Mouse (Mus musculus) left cerebral cortex, postnatal 10 days (tissue): ENCODE measurements around the gene Gm20388. TPM values are rescaled to one million over a fixed set of nuclear protein-coding genes. Genes with fewer than 3 reads are reported as not detected.

Experiments used
- DNase-seq, 2 experiments: peaks; one replicate each; pipeline ENCODE4 v3.0.0; 2021 to 2022; ENCODE audit warnings: low spot score in 2 of 2, mixed read lengths in 1 of 2; ENCODE audit errors: extremely low spot score in 1 of 2
- intact Hi-C: fragments of 180-260 bp; cut with DNase I; formaldehyde crosslinking; loops from one replicate; pipeline ENCODE4 v1.15.1; 2025
- total RNA-seq, 2 experiments: library from RNA; stranded (reverse); gene quantifications; 2 replicates each; pipeline ENCODE4 v1.2.3; 2021

Gm20388 gene
- total RNA-seq, 2 experiments from 2014 or later: 4.4 to 9.0 TPM

DNA sequence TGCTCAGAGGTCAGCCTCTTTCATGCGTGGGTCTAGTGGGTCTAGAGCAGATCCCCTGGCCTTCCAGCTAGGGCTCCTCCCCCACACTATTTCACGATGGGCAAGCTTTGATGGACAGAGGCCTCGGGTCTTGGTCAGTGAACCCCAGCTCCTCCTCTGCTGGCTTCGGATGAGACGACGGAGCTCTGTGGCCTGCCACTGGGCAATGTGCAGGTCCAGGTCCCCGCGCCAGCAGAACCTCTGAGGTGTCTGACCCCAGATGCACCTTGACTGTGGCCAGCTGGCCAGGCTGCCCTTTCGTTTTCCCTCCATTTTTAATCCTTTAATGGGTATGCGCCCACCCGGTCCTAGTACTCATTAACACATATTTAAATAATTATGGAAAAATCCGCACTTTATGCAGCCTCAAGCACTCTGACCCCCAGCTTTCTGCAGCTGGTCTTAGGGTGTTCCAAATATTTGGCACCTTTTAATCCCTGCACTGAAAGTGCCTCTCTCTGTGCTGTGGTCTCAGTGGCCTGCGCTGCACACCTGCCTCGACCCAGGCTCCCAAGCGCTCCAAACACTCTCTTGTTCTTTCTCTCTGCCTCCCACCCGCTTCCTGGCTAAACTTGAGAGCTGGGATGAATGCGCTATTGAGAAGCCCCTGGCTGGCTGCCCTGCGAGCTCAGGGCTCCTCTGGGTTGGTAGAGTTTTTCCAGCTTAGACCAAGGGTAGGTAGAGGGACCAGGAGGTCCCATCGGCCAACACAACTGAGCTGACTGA lies 1293.2 kb downstream of the Gm20388 start:
- peak; percentile 70 for DNase-seq
- intact Hi-C loops: no loop called here

DNA sequence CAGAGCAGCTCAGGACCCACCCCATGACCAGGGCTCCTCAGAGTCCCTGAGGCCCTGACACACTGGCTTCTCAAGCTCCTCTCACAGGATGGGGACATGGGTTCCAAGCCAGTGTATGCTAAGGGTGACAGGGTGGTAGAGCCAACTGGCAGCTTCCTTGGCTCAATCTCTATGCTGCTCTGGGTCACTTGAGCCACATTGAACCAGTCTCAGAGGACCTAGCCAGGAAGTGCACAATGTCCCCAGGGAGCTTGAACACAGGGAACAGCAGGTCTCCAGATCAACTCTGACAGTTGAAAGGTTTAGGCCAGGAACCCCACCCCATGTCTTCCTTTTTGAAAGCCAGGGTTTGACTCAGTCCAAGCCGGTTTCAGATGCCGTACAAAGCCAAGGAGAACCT lies 1296.5 kb downstream of the Gm20388 start:
- DNase-seq: no peak
- intact Hi-C loops: no loop called here

DNA sequence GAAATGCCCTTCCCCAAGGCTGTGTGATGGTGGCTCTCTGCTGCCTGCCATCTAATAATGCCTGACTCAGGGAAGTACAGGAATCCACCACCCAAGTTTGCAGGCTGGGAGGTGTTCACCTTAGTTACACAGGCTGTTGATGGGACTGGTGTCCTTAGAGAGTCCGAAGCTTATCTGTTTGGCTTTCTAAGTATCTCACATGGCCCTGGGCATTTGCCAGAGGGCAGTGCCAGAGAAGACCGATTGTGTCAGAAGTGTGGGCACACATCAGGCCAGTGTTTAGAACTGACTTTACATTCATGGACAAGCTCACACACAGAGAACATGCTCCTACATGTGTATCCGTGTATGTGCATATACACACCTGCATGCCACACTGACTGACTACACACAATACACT lies 1300.0 kb downstream of the Gm20388 start:
- intact Hi-C loops: no loop called here
- DNase-seq: no peak

DNA sequence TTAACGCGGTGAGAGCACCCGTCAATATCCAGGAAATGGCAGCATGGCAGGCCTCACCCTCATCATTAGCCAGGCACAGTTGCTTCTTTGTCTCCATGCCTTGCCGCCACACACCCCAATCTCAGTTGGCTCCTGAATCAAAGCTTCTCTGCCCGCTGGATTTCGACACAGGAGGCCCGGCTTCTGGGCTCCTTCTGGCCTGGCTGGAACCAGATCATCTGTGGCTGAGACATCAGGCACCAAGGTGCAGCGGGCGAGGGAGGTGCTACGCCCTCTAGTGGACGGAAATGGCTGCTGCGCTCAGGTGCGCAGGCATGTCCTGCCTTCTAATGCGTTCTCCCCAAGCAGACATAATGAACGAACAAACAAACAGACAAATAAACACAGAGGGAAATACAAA lies 1302.6 kb downstream of the Gm20388 start:
- DNase-seq: no peak
- intact Hi-C loops: no loop called here

DNA sequence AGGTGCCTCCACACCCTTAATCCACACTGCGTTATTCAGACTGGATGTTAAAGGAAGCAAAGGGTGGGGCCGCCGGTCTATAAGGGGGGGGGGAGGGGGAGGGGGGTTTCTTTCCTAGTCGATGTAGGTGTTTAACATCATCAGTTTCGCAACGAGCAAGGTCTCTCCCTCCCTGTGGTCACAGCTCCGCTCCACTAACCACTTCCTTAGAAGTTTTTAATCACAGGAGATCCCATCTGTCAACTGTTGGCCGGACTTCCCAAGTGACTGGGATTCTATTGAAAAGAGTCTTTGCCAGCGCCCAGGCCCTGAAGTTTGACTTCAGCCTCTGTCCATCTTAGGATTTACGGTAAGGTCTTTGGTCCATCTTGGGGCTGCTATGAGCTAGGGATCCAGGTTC lies 1303.0 kb downstream of the Gm20388 start:
- intact Hi-C loops: no loop called here
- DNase-seq: no peak

DNA sequence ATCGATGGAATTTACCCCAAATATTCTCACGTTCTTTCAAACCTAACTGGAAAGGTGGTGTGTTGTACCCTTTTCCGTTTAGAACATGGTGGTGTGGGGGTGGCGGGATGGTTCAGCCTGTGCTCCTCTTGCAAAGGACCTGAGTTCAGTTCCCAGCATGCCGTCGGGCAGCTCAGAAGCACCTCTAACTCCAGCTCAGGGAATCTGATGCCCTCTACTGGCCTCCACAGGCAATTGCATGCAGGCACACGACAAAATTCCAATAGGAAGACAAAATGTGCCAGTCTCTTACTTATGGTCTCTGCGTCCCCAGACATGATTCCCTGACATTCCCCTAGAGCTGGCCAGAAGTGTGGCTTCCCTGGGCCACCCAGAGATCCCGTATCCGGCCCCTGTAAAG lies 1304.3 kb downstream of the Gm20388 start:
- intact Hi-C loops: no loop called here
- no peak for DNase-seq

DNA sequence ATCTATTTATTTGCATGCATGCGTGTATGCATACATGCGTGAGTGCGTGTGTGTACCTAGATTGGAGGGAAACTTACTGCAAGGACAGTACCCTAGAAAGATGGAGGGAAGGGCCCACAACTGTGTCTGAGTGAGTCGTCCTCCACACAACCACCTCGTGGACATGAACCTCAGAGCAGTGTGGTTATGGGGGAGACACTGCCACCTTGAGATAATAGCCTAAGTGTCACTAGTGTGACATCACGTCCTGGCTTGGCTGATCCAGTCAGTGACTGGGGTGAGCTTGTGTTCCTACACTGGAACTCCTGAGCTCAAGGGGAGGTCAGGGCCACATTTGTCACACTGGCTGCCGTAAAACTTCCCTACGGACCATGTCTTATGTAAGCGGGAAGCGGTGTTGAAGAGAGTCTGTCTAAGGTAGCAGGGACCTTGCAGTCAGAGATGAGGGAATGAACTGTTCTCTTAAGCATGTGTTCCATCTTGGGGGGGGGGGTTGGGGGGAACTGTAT lies 1305.9 kb downstream of the Gm20388 start:
- intact Hi-C loops: no loop called here

DNA sequence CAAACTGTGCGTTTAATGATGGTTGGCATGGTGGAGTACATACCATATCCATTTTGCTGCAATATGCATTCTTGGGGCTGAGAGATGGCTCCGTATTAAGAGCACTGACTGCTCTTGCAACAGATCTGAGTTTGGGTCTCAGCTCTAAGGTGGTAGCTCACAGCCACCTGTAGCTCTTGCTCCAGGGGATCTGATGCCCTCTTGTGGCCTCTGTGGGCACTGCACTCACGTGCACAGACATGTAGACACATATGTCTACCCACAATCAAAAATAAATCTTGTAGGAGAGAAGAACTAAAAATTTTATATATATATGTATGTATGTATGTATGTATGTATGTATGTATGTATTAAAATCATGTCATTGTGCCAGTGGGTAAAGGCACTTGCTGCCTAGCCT lies 1307.8 kb downstream of the Gm20388 start:
- intact Hi-C loops: no loop called here
- no peak for DNase-seq

More for the DNA sequence above, 1305.9 kb downstream of the Gm20388 start:
- no peak for DNase-seq

DNA sequence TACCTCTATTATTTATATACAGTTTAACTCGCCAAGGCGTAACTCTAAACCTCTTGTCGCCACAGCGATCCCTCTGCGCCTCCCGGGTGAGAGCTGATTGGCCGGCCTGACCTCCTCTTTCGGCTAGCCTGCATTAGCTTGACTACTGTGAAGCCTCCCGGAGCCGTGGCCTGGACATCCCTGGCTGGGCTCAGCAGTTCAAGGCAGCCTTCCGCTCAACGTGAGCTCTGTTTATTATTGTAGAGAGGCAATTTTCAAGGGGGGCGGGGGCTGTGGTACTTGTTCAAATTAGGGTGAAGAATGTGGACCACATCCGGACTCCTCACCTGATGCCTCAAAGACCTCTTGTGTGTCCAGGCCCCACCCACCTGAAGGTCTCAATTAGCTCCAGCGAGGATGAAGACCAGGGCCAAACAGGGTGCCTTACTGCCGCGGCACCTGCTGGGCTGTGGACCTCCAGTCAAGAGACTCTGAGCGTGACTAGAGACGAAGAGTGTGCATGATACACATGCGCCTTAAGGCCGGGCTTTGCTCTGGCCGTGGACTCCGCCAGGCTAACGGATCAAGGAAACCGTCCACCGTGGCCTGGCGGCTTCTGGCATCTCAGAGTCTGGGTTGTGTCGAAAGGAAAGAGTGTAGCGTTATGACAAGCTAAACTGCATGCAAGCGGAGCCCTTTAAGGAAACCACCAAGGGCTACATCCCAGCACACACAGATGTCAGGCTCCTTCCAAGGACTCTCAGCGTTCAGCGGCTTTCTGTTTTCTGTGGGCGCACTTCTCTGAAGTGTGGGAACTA lies 1309.7 kb downstream of the Gm20388 start:
- intact Hi-C loops: no loop called here
- DNase-seq: peak in 1 of 2 experiments; percentile 50

DNA sequence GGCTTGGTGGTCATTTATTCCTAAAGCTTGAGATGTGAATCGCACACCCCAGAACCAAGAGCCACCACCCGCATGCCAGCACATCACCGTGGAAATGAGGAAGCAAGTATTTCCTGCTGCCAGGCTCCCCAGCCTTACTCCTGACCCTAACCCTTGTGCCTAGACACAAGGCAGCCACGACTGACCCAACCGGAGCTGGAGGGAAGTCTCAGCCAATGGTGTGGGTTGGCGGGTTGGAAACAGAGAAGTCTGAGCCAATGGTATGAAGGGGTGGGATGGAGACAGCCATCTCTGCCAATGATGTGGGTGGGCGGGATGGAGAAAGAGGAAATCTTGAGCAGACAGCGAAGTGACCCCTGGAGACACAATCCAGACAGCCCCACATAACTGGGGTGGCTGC lies 1314.1 kb downstream of the Gm20388 start:
- intact Hi-C loops: no loop called here
- DNase-seq: no peak

DNA sequence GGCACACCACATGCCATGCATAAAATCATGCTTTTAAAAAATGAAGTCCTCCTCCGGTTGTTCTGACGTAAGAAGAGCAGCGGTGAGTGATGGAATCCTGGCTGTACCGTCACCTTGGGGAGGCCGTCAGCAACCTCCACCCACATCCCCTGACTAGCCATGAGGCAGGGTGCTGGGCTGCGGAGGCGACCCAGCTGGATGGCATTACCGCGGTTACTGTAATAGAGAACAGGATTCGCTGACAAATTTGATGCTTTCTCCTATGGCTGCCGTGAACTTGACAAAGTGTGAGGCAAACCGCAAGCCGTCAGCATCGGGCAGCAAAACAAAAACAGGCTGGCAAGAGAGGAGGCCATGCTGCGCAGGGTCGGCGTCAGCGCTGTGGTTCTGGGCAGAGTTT lies 1317.1 kb downstream of the Gm20388 start:
- no peak for DNase-seq
- intact Hi-C loops: no loop called here

DNA sequence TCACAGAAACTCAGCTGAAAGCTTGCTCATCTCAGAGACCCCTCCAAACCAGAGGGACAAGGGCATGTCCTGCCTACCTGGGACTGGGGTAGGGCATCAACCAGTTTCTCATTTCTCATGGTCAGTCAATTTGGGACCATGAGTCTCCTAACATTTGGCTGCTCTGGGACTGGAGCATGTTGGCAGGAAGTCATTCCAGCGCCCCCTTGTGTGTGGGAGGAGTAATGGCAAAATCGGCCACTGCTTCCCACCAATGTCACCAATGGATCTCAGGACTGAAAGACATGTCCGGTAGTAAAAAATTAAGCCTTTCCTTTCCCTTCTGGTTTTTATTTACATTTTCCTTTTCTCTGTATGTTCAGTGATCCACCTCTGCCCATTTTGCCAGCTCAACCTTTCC lies 1318.3 kb downstream of the Gm20388 start:
- no peak for DNase-seq
- intact Hi-C loops: no loop called here

DNA sequence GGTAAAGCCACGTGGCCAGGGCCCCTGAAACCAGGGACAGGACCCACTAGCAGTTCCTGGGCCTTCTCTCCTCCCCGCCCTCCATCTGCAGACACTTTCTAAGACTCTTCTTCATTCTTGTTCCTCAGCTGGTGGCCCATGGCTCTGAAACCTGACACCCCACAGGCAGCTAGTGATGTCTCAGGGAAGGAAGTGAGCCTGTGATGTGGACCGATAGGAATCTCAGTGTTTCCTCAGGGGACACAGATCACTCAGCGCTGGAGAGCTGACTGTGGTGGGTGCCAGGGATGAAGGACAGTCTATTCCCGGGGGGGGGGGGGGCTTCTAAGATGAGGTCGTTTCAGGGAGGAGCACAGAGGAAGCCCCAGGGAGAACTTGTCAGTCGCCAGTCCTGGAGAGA lies 1318.9 kb downstream of the Gm20388 start:
- intact Hi-C loops: no loop called here
- no peak for DNase-seq

DNA sequence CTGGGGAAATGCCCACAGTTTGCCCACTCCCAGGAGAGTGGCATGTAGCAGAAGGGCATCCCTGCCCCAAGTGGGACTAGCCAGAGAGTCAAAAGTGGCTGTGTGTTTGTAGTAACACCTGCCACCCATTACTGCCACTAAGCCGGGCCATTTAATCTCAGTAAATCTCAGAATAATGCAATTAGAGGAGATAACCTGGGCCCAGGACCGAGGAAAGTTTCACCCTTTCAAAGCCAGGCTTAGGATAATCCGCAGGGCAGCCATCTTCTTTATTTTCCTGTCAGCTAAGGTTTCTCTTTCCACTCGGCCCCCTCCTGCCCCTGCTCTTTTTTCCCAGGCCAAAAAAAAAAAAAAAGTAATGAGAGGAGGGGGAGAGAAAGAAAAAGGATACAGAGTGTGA lies 1322.6 kb downstream of the Gm20388 start:
- no peak for DNase-seq
- intact Hi-C loops: no loop called here

DNA sequence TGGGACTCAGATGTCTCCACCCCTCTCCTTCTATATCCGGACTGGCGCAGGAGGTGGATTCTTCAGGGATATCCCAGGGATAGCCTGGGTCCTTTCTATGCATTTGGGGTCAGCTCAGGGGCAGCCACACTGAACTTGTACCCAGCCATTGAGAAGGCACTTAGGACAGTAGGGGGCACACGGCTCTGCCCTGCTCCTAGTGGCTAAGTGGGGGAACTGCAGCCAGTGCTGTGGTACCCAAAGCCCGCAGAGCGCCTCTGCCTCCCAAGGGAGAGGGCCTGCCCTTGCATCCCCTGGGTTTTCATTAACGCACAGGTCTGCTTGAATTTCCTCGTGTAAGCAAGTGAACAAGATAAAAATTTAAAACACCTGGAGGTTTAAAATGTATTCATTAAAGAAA lies 1324.3 kb downstream of the Gm20388 start:
- intact Hi-C loops: no loop called here
- no peak for DNase-seq

DNA sequence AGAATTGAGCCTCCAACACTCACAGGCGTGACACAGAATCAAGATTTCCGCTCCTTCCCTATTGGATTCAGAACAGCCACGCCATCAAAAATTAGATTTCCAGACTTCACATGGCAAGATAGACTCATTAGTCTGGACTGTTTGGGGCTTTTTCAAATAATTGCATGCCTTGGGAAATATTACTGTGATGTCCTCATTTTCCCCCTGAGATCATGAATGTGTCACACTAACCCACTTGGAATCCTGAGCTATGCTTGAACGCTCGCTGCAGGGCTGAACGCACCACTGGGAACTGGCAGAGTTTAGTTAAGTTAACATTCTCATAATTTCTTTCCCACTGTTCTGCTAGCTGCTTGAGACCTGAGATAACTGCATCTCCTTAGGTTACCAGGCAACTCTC lies 1329.0 kb downstream of the Gm20388 start:
- DNase-seq: no peak
- intact Hi-C loops: no loop called here

DNA sequence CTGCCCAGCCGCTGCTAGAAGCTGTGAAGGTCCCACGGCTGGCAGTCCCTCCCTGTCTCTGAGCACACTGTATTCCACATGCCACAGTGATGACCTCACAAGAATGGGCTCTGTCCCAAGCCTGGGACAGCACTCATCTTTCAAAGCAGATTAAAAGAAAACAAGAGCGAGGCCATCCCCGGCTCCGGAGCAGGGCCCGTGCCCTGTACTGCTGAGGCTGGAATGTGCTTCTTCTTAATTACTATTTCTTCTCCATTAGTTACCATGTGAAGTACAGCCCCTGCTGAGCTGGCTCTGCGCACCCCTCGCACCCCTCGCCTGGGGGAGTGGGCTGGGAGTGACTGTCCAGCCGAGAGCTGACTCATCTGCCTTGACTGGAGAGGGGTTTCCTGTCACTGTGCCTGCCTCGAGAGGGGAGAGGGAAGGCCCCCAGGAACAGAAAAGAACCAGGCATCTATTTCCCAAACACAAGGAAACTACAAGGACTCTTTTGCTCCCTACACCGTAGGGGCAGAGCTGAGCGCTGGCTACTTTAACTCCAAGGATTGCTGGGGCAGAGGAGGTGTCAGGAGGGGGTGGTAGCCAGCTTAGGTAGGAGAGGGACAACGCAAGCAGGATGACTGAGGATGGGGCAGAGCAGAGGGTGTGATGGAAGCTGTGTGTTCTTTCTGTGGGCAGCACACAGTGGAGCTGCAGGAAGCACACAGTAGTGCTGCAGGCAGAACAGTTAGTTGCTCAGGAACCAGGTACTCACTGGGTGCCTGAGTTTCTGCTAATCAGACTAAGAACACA lies 1331.3 kb downstream of the Gm20388 start:
- peak in 1 of 2 experiments; percentile 65 for DNase-seq
- intact Hi-C loops: no loop called here

DNA sequence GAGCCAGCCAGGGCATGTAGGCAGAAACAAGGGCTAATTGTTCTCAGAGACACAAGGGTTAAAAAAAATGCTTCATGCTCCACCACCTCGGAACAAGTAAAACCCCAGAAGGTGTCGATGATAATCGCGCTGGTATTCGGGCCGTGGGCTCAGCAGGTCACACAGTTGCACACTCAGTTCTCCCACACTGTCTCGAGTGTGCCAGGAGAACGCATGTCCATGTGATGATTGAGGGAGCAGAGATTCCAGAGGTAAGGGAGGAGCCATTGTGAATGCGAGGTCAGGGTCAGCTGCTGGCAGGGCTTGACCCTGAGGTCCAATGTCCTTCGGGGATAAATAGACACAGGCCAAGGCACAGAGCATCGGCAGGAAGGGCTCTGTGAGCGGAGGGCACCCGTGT lies 1332.0 kb downstream of the Gm20388 start:
- no peak for DNase-seq
- intact Hi-C loops: no loop called here

DNA sequence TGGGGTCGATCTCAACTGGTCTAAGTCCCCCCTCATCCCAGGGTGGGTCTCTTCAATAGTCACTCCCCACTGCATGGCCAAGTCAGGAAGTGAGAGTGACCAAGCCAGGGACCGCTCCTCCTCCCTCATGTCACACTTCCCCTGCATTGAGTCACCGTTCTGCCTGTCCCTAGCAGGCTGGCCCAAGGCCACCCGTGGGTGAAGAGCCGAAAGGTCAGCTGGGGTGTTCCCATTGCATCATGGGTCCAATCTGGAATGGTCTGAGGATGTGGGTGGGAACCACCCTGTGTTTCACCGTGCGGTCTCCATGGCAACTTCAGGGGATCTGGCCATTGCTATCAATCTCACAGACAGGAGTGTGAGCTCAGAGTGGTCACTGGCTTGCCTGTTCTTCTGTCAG lies 1338.2 kb downstream of the Gm20388 start:
- intact Hi-C loops: no loop called here
- no peak for DNase-seq
